Mouse (Mus musculus) adrenal gland, adult 2 months (tissue): ENCODE measurements at regions not wholly inside any gene's neighbourhood (a gene's known extent, or its start where the extent isn't known, plus 50 kb on each side); places are given as distances from the start of the nearest gene placed in this dataset.

Experiments used
- DNase-seq: peaks from one replicate; pipeline ENCODE4 v3.0.0; 2021

DNA sequence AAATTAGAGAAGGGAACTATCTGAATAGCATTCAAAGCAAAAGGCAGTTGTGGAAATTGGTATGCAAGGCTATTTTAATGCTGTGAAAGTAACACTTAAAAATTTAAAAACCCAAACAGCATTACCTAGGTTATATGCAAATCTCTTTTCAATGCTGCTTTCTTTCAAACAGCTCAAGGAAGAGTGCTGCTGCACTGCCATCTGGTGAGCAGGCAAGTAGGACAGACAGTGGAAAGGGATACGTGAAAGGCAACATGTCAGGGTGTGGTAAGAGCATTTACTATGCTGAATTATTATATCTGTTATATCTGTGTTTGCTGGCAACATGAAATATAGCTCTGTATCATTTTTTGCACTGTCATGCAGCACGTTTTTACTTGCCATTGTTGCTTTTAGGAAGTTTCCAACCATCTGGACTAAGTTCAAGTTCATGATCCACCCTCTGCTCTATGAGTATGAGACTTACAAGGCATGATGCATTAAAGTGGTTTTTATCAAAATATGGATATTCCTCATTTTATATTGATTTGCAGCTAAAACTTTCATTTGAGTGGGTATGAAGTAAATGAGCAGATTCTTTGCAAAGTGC lies 1223.0 kb downstream of the Dnajb9 start:
- DNase-seq, result no peak

DNA sequence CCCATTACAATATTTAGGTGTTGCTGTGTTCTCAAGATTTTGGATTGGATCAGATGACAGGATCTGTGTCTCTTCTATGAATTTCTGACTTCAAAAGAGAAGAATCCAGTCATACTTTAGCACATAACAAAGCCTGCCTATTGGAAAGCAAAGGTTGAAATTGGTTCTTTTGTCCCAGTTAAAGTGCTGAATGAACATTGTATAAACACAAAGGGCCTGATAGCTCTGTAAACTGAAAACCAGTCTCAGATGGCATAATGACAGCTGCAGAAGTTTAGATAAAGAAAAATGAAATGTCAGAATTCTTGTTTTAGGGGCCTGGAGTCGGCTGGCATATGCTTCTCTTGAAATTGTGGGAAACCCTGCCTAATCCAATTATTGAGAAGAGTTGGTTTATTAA lies 1223.6 kb downstream of the Dnajb9 start:
- DNase-seq, result no peak

DNA sequence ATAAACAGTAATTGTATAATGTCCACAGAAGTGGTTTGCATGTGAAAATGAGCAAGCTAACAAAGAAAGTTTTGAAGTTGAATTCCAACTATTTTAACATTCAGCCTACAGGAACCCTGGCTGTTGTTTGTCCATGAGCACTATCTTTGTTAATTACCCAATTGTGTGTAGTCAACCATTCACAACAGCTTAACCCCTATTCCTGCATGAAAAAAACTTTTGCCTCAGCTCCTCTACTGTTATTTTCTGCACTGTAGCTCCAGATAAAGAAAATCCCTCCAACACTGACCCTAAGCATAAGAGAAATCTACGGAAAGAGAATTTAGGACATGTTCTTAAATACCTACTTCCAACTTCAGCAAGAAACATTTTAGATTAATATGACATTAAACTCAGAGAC lies 1224.0 kb downstream of the Dnajb9 start:
- DNase-seq, result no peak

DNA sequence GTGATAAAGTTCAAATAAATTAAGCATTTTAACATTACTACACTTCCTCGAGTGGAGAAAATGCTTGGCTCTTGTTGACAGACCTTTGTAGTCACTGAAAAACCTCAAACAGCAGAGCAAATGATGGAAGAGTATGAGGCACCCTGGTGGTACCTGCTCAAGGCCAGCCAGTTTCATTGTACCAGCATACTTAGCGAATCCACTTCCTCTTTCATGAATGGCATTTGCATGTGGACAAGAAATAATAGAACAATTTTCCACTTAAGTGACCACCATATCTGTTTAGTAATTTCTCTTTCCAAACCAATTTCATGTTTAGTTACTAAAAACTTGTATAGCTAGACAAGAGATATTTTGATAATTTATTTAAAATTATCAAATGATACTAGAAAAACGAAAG lies 1231.3 kb downstream of the Dnajb9 start:
- no peak for DNase-seq

DNA sequence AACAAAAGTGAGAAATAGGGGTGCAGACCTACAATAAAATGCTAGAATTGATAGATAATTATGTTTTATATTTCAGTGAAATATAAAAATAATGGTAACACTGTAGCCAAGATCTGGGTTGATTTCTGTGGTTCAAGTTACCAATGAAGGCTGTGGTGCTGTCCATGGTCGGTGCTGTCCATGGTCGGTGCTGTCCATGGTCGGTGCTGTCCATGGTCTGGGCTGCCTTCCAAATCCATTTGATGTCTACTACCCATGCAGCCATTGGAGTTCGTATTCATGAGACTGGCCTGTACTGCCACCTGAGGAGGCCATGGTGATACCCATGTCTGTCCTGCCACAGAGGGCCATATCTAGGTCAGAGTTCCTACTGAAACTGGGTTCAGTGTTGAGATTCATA lies 1237.4 kb downstream of the Dnajb9 start:
- peak; percentile 2 for DNase-seq

DNA sequence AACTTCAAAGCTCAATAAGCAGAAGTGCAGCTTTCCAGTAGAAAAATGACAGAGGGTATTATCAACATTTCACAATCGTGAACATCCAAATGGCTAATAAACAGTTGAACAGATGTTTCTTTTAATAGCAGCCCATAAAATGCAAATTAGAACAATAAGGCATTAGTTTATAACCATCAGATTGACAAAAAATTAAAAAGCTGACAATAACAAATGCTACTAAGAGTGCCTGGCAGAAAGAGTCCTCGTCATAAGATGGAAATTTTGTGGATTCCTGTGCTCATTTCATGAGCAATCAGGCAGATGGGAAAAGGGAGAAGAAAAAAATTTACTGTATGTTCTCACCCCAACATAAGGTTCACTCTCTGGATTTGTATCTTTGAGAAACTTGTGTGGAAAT lies 1248.6 kb downstream of the Dnajb9 start:
- no peak for DNase-seq

DNA sequence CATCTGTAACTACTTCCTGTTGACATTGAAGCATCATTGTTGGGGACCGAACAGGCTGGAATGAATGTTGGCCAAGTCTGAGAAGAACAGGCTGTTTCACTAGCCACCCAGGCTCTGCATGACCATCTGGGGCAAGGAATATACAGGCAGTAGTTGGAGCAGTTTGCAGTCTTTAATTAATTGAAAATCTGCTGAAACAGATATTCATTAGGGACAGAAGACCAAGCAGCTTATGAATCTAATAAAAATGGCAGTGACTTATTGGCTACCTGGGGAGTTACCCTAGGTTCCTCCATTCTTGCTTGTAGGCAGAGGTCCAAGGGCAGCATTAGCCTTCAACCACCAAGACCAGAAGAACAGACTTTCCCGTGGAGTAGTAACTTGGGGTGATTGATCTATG lies 1262.2 kb downstream of the Dnajb9 start:
- DNase-seq, result no peak

DNA sequence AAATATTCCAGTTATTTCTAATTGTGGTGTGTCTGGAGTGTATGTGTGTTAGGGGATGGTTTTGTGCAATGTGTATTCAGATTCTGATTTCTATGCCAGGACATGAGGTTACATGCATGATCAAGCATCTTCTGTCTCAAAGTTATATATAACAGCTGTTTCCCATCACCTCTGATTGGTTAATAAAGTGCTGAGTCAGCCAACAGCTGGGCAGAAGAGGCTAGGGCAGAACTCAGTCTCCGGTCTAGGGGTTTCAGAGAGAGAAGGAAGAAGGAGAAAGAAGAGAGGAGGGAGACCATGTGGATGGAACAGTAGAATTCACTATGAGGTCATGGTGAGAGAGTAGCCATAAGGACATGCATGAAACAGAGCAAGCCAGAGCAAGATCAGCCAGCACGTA lies 1295.8 kb downstream of the Dnajb9 start:
- DNase-seq, result no peak
